Mouse (Mus musculus): ENCODE data around the gene Irf1. TPM values are rescaled to one million over a fixed set of nuclear protein-coding genes. Genes with fewer than 3 reads are reported as not detected.
"Not testable (repeated sequence)": the region's sequence is repeated elsewhere in the genome, so short reads cannot be mapped to it uniquely, and the experiment has no call there.

Irf1 gene
- total RNA-seq (2015; ENCODE audit: low replicate concordance), result 10.1 and 10.9 TPM in 2 replicates
- total RNA-seq (2017; ENCODE audit: low replicate concordance), result 7.2 and 38.7 TPM in 2 replicates

DNA sequence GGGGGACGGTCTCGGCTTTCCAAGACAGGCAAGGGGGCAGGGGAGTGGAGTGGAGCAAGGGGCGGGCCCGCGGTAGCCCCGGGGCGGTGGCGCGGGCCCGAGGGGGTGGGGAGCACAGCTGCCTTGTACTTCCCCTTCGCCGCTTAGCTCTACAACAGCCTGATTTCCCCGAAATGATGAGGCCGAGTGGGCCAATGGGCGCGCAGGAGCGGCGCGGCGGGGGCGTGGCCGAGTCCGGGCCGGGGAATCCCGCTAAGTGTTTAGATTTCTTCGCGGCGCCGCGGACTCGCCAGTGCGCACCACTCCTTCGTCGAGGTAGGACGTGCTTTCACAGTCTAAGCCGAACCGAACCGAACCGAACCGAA is at the start of gene Irf1:
Gene Irf1 (plus strand): TSS at position 255 of the 365 bp plus-strand sequence.
- ATAC-seq (replicated peaks; ENCODE audit: low FRiP score, poor library complexity, severe bottlenecking), result peak; percentile 62

DNA sequence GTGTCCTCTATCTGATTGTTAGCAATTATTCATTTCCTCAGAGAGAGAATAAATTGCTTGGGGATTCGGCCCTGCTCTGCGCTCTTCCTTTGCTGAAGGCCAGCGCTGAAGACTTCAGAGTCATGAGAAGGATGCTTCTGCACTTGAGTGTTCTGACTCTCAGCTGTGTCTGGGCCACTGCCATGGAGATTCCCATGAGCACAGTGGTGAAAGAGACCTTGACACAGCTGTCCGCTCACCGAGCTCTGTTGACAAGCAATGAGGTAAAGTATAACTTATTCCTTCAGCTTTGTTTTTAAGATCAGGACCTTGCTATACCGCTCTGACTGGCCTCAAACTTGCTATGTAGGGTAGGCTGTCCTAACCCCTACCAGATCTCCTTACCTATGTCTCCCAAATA is 49.1 kb upstream of the Irf1 start, which contains the start of gene Il5:
Gene Il5 (plus strand): TSS at position 80 of the 400 bp plus-strand sequence.
- no peak for ATAC-seq (replicated peaks; ENCODE audit: low FRiP score, poor library complexity, severe bottlenecking)

DNA sequence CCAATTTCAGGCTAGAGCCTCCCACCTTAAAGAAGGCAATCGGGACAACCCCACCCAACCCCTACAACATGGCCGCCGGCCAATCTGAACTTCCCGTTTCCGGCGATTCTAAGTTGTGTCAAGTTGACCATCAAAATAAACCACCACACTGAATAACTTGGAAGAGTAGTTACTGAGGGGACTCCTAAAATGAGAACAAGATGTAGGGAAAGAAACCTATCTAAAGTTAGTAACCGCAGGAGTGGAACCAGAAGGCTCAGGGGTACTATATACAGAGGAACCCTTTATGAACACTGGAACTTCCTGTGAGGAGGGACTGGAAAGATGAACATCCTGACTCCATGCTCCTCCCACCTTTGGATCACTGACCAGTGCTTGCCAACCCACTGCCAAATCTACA is 38.4 kb upstream of the Irf1 start:
- no peak for ATAC-seq (replicated peaks; ENCODE audit: low FRiP score, poor library complexity, severe bottlenecking)

DNA sequence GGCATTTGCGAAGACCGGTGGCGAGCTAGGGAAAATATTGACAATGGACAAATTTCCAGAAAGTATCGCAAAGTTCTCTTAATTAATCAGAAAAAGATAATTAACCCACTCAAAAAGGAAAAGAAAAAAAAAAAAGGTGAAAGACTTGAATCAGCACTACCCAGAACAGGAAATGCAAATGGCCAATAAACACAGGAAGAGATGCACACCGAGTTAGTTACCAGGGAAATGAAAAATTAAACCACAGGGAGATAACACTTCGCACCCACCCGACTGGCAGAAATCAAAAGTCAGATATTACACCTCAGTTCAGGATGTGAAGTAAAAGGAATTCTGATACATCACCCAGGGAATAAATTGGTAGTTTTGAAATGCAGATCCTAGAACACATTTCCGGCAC is 37.6 kb upstream of the Irf1 start:
- no peak for ATAC-seq (replicated peaks; ENCODE audit: low FRiP score, poor library complexity, severe bottlenecking)

DNA sequence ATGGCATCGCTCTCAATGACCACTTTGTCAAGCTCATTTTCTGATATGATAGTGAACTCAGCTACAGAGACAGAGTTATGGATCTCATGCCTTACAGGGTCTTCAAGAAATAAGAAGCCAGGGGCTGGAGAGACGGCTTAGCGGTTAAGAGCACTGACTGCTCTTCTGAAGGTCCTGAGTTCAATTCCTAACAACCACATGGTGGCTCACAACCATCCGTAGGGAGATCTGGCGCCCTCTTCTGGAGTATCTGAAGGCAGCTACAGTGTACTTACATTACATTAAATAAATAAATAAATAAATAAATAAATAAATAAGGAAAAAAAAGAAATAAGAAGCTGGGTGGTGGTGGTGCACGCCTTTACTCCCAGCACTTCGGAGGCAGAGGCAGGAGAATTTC is 36.0 kb upstream of the Irf1 start:
- ATAC-seq (replicated peaks; ENCODE audit: low FRiP score, poor library complexity, severe bottlenecking), result no peak

DNA sequence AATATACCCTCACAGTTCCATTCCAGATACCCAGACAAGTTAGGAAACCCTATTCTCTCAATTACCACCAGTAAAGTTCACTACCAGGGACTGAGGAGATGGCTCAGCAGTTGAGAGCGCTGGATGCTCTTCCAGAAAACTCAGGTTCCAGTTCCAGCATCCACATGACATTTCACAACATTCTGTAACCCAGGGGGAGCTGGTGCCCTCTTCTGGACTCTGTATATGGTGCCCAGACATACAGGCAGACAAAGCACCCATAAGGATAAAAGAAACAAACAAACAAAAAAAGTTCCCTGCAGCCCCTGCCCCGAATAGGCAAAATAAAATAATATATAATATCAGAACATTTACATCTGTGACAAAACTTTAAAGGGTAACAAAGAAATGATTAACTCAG is 35.4 kb upstream of the Irf1 start:
- ATAC-seq (replicated peaks; ENCODE audit: low FRiP score, poor library complexity, severe bottlenecking), result no peak

DNA sequence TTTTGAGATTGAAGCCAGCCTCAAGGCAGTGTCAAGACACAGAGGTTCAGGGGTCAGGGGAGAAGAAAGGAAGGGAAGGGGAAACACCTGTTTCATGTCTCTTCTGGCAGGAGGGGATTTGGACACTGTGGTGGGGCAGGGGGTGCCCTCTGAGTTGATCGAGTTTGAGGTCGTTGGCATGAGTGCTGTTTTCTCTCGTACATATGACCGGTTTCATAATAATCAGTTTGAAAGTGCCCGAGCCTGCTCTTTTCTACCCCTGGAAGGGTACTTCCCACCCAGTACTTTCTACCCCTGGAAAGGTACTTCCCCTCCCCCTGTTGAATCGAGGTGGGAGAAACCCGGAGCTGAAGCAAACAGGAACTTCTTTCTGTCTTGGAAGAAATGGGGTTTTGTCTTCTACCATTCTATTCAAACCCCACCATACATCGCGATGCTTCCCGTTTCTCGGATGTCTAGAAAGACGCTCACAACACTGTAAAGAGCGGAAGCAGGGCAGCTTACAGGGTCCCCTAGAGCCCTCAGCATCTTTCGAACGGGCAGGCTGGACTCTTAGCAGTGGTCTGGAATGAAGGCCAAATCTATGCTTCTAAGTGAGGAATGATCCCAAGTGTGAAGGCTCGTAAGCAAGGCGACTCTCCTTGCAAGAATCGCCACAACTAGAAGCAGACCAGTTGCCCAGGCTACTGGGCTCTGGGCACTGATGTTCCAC is 34.7 kb upstream of the Irf1 start:
- no peak for ATAC-seq (replicated peaks; ENCODE audit: low FRiP score, poor library complexity, severe bottlenecking)

DNA sequence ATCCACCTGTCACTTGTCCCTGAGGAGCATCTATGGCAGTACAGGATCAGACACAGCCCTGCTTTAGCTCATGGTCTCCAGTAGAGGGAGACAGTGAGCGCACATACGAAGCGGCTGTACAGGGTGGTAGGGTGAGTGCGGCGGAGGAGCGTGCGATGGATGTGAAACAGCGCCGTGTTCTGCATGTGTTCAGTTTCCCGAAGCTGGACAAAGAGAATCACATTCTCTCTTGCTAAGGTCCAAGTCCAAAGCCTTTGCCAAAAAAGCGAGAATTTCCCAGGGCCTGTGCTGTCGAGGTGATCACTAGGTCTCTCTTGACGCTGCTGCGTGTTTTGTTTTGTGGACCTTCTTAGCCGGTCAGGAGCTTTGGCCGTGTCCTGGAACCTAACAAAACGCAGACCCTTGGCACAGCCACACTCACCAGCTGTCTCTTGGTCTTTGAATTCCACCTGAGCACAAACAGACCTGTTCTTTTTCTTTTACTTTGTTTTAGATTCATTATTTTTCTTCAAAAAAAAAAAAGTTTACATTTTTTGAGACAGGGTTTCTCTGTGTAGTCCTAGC is 34.0 kb upstream of the Irf1 start:
- ATAC-seq (replicated peaks; ENCODE audit: low FRiP score, poor library complexity, severe bottlenecking), result peak; percentile 83

DNA sequence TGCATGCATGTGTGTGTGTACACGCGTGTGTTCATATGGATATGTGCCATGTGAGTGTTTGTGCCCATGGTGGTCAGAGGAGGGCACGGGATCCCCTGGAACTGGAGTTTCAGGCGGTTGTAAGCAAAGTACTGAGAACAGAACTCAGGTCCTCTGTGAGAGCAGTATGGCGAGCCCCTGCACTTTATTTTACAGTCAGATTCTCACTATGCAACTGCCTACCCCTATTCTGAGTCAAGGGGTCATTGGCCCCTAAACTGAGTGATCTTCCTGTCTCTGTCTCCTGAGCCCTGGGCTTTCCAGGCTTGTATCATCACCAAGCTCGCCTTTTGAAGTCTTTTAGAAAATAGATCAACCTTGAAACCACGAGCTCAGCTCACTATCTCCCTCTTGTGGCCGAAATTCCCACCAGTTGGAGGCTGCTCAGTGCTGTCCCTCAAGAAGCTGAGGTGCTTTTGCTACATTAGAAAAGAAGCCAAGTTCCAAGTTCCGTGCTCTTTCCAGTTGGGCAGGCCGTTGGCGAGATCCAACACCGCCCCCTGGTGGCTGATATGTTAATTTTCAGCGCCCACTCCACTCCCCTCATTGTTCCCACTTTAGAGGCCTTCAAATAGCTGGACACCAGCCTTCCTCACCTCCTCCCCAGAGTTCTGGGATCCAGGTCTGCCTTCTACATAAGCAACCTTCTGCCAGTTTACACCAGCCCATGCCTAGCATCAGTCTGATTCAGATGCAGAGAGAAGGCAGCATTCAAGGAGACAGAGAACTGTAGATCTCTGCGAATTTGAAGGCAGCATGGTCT is 32.8 kb upstream of the Irf1 start:
- ATAC-seq (replicated peaks; ENCODE audit: low FRiP score, poor library complexity, severe bottlenecking), result peak; percentile 70

DNA sequence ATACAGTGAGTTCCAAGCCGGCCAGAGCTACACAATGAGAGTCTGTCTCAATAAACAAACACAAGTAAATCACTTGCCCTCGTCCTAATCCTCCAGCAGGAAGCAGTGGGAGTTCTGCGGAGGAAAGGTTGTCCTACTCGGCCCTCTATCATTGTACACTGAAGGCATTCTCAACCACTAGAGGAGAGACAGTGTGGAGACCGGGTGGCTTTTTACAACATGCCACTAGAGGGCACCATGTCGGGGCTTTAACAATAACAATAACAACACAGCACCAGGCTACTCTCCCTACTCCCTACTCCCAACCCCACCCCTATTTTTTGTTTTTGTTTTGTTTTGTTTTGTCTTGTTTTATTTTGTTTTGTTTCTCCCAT is 32.3 kb upstream of the Irf1 start:
- ATAC-seq (replicated peaks; ENCODE audit: low FRiP score, poor library complexity, severe bottlenecking), result peak; percentile 66

DNA sequence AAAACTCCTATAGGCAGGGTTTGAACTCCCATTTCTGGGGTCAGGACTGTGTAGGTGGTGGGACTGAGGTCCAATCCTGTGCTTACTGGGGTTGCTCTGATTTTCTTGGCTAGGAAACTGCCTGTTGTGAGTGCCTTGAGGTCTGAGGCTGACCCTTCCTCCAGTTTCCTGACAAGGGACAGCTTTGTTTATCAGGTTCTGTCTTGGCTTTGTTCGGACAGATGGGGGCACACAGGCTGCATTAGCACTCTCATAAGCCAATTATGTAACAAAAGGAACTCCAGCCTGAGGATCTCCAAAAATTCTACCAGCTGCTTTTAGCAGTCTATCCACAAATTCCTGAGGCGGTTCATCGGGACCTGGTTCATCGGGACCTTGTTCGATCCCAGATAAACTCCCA is 27.5 kb upstream of the Irf1 start:
- no peak for ATAC-seq (replicated peaks; ENCODE audit: low FRiP score, poor library complexity, severe bottlenecking)

DNA sequence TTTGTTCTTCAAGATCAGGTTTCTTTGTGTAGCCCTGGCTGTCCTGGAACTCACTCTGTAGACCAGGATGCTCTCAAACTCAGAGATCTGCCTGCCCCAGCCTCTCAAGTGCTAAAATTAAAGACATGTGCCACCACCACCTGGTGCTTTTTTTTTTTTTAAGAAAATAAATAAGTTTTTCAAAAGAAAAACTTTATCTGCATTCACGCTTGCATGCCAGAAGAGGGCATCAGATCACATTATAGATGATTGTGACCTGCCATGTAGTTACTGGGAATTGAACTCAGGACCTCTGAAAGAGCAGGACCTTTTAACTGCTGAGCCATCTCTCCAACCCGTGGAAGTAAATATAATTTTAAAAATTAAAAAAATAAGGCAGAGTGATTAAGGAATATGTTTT is 24.6 kb upstream of the Irf1 start:
- no peak for ATAC-seq (replicated peaks; ENCODE audit: low FRiP score, poor library complexity, severe bottlenecking)

DNA sequence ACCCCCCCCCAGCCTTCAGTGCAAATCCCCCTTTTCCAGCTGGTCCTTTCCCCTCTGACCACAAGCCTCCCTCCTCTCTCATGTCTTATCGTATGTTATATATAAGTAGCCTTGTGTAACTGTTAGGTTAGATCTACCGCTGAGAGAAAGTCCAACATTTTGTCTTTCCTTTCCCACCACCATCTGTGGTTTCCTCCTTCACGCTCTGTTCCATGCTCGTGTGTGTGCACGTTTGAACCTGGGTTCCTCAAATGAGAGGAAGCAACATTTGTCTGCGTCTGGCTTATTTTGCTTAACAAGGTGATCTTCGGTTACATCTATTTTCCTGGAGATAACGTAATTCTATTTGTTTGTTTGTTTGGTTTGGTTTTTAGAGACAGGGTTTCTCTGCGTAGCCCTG is 21.8 kb upstream of the Irf1 start:
- ATAC-seq (replicated peaks; ENCODE audit: low FRiP score, poor library complexity, severe bottlenecking), result no peak

DNA sequence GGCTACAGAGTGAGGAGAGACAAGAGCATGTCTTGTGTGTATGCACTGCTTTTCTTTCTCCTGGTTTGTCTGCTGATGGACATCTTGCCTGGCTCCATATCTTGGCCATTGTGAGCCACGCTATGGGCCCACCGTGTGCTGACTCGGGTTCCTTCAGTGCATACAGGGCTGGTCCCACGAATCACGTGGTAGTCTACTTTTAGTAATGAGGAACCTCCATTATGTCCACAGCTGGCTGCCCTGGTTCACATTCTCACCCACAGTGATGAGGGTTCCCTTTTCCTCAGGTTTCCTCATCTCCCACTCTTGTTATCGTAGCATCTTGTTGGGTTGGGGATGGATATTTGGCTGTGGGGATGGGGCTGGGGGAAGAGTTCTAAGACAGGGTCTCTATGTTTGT is 21.2 kb upstream of the Irf1 start:
- ATAC-seq (replicated peaks; ENCODE audit: low FRiP score, poor library complexity, severe bottlenecking), result no peak

DNA sequence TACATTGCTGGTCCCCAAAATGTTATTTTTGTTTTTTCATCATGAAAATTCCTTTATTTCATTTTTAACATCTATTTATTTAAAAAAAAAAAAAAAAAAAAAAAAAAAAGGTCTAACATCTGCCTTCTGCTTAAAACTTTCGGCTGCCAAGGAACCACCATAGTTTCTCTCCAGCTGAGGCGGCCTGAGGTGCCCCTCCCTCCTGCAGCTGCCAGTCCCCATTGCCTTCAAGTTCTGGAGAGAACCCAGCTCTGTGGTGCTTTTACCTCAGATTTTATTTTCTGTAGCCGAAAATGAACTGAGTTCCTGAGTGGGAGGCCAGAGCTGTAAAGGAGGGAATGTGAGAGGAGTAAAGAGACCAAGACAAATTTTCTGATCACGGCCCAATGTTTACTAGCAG is 20.5 kb upstream of the Irf1 start:
- ATAC-seq (replicated peaks; ENCODE audit: low FRiP score, poor library complexity, severe bottlenecking), result no peak

DNA sequence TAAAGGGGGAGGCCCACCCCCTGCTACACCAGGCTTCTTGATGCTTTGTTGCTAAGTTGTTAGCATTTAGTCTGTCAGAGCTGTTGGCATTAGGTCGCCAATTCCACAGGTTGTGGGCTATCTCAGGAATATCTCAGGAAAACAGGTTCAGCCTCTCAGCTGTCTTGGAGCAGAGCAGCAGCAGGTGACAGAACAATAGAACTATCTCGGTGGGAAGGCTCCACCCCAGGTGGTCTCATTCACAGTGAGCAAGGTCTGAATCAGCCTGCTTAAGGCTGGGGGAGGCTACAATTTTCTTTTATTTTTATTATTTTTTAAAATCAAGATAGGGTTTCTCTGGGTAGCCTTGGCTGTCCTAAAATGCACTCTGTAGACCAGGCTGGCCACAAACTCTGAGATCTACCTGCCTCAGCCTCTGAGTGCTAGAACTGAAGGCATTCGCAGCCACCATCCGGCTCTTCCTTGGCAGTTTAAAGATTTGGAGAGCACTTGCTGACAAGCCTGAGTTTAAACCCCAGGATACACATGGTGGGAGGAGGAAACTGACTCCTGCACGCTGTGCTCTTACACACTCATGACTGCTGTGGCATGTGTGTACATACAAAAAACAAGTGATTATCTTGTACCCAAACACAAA is 20.0 kb upstream of the Irf1 start:
- ATAC-seq (replicated peaks; ENCODE audit: low FRiP score, poor library complexity, severe bottlenecking), result no peak

DNA sequence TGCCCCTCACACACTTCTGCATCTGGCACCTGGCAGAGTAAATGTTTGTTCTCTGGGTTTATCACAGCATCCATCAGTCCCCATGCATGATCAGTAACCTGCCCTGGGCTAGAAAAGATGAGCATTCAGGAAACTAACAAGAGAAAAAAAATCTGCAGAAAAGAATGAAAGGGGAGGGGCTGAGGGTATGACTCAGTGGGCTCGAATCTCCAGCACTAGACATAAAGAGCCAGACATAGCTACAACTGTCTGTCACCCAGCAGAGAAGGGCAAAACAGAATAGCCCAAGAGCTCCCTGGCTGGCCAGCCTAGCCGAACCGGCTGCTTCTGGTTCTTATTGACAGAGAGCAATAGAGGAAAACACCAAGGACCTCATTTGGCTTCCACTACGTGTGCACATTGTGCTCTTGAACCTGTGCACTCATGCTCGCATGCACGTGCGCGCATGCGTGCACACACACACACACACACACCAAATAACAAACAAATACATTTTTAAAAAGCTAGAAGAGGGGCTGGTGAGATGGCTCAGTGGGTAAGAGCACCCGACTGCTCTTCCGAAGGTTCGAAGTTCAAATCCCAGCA is 14.7 kb upstream of the Irf1 start:
- no peak for ATAC-seq (replicated peaks; ENCODE audit: low FRiP score, poor library complexity, severe bottlenecking)

DNA sequence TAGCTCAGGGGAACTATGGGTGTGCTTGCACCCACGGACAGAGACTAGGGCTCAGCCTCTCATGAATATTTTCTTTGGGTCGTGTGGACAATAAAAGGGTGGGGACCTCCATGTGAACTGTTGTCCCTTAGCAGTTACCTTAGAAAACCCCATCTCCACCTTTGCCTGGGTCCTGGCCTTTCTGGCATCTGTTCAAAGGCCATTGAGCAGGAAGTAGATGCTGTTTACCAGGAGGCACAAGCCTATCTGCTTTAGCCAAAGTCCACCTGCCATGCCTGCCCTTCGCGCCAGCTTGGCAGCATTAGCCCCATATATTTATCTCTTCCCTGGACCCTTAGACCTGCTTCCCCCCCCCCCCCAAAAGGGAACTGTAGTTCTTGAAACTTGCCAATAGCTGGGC is 12.2 kb upstream of the Irf1 start:
- no peak for ATAC-seq (replicated peaks; ENCODE audit: low FRiP score, poor library complexity, severe bottlenecking)

DNA sequence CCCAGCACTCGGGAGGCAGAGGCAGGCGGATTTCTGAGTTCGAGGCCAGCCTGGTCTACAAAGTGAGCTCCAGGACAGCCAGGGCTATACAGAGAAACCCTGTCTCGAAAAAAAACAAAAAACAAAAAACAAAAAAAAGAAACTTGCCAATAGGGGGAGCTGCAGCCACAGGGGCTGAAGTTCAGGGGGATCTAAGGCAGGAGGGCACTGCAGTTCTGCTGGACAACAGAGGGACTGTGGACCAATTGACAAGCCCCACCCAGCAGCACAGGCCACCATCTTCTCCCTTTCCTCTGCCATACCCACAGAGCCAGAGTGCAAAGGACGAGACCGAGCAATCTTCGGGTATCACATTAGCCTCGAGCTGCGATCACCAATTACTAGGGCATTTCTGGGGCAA is 11.8 kb upstream of the Irf1 start:
- ATAC-seq (replicated peaks; ENCODE audit: low FRiP score, poor library complexity, severe bottlenecking), result not testable (repeated sequence)

DNA sequence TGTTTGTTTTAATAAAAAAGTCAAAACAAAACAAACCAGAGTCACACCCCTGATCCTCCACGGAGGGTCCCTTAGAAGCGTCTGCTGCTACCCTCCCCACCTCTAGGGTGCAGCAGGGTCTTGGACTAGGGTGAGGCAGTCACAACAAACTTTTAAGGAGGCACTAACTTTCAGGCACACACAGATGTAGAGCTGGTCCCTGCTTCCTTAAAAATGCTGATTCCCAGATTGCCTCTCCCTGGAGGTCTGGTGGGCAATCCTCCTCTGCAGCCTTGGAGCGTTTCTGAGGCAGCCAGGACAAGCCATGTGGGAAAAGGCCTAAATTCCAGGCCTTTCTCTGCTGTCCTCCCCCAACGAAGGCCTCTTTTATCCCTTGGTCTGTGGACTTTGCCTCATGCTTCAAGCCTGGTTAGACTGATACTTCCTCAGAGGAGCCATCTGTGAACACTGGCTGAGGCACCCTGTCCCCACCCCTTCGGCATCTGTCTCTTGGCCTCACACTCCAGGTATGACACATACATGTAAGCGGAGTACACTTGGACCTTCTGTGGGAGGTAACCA is 10.9 kb upstream of the Irf1 start:
- ATAC-seq (replicated peaks; ENCODE audit: low FRiP score, poor library complexity, severe bottlenecking), result no peak
